Mouse (Mus musculus): ENCODE measurements around the gene Rp9. TPM values are rescaled to one million over a fixed set of nuclear protein-coding genes. Genes with fewer than 3 reads are reported as not detected.
"Not testable (repeated sequence)": the region's sequence is repeated elsewhere in the genome, so short reads cannot be mapped to it uniquely, and the experiment has no call there.

Gene Rp9
- polyA plus RNA-seq, 1 experiment from 2014 or later: 70.9 TPM

DNA sequence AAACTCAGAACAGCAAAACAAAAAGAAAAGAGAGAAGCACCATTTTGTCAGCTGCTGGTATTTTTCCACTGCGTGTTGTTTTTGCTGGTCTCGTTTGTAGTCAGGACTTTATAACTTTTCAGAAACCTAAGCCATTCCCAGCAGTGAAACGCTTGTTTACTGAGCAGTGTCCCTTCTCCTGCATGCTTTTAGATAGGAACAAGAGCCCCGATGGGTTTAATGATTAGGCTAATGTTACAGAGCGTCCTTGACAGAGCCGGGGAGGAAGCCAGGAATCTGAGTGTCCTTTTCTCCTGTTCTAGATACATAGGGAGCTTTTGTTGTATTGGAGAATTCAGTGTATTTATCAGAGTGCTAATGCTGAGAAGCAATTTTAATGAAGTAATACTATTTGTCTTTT lies 52.0 kb downstream of the Rp9 start:
- Histone ChIP-seq H3K9ac (no peak overlapping the region), H3K4me3 (replicated peaks) (no peak overlapping the region), H3K27me3 (no peaks in the 10 kb centered on the region), H3K9me3 (replicated peaks) (no peaks in the 10 kb centered on the region), H3K4me2 (replicated peaks) (no peak overlapping the region), H3K27ac (replicated peaks) (no peak overlapping the region), H3K36me3 (no peaks in the 10 kb centered on the region), H3K4me1 (no peaks in the 10 kb centered on the region)
- 43% methylated on average over 6 of the region's 6 CpGs for WGBS
- ATAC-seq (ENCODE audit: insufficient number of reproducible peaks, low FRiP score, low TSS enrichment, low read depth): no peak

DNA sequence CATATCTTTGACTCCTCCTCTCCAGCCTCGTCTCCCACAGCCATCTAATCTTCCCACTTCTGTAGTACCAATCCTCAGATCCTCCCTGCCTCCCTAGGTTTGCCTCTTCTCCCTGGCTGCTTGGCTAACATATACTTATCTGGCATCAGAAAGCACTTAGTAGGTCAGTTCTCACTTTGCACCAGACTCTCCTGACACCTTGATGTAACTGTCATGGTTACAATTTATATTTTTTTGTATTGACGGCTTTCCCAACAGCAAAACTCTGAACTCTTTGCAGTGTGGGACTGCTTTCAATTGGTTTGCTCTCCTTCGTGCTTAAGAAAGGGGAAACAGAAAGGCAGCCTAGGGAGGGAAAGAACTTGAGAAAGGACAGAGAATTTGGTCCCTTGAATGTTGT lies 53.4 kb downstream of the Rp9 start:
- Histone ChIP-seq H3K36me3 (no peaks in the 10 kb centered on the region), H3K9me3 (replicated peaks) (no peaks in the 10 kb centered on the region), H3K4me1 (0 out of 2 replicates have a peak, but pooled peaks cover 3% of the 10 kb centered on the region), H3K27me3 (no peaks in the 10 kb centered on the region), H3K4me2 (replicated peaks) (no peak overlapping the region), H3K9ac (no peak overlapping the region), H3K4me3 (replicated peaks) (no peak overlapping the region), H3K27ac (replicated peaks) (no peak overlapping the region)
- WGBS: 80% methylated on average over 3 of the region's 3 CpGs
- no peak for ATAC-seq (ENCODE audit: insufficient number of reproducible peaks, low FRiP score, low TSS enrichment, low read depth)

DNA sequence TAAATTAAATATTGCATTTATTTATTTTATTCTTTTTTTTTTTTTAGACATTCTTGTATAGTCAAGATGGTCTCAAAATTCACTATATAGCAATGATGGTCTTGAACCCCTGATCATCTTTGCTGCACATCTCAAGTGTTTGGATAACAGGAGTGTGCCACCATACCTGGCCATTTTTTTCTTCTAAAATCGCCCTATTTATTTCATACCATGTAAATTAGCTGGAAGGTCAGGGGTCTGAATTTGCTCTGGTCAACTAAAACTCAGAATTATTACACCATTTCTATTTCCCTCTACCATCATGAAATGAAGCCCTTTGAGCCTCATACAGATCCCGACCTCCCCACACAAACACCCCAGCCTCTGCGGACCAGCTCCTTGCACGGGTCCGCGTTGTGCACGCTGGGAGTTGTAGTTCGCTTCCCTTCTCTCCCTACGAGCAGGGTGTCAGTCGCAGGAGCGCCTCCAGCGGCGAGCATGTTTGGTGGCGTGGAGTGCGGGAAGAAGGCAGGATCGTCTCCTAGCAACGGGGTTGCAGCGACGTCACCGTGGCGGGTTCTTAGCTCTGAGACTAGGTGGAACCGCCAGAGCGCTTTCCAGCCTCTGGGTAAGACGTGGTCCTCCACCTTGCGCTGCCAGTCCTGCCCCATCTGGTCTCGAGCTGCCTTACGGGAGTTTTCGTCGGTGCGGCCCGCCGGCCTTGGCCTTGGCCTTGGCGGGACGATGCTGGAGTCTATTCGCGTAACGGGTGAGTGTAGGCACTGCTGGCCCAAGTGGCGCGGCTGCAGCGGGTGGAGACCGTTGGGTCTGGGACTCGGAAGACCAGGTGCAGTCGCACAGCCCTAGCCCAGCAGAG lies 58.3 kb downstream of the Rp9 start, which contains the start of gene 9530077C05Rik:
9530077C05Rik (plus strand) TSS at position 512 of the 856 bp plus-strand sequence.
- under 1% methylated on average over 43 of the region's 43 CpGs for whole genome bisulfite sequencing
- no peaks in the 10 kb centered on the region for H3K9me3 ChIP-seq (replicated peaks)
- no peak within 1 kb of the TSS for H3K27ac ChIP-seq (replicated peaks)
- 0 out of 2 replicates have a peak, but pooled peaks cover 3% of the 10 kb centered on the region for H3K4me1 ChIP-seq
- H3K27me3 ChIP-seq: no peaks in the 10 kb centered on the region
- no peaks in the 10 kb centered on the region for H3K36me3 ChIP-seq
- H3K9ac ChIP-seq: peak within 1 kb of the TSS; percentile 35
- ATAC-seq (ENCODE audit: insufficient number of reproducible peaks, low FRiP score, low TSS enrichment, low read depth): peak; percentile 98
- H3K4me2 ChIP-seq (replicated peaks): peak within 1 kb of the TSS; percentile 64
- peak within 1 kb of the TSS; percentile 51 for H3K4me3 ChIP-seq (replicated peaks)

DNA sequence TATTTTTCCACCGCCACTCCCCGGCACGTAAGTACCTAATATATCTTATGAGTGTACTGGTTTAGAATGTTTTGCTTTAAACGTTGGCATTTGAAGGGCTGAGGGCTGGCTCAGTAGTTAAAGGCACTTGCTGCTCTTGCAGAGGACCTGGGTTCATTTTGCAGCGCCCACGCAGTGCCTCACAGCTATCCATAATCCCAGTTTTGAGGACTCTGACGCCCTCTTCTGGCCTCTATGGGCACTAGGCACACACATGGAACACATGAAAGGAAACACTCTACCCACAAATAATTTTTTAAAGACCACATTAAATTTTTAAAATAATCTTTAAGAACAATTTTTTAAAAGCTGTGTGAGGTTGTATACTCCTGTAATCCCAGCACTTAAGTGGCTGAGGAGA lies 60.0 kb downstream of the Rp9 start:
- Histone ChIP-seq H3K4me1 (0 out of 2 replicates have a peak, but pooled peaks cover 3% of the 10 kb centered on the region), H3K9ac (no peak overlapping the region), H3K4me3 (replicated peaks) (no peak overlapping the region), H3K36me3 (no peaks in the 10 kb centered on the region), H3K4me2 (replicated peaks) (no peak overlapping the region), H3K27me3 (no peaks in the 10 kb centered on the region), H3K9me3 (replicated peaks) (no peaks in the 10 kb centered on the region), H3K27ac (replicated peaks) (no peak overlapping the region)
- 72% methylated on average over 7 of the region's 7 CpGs for WGBS
- no peak for ATAC-seq (ENCODE audit: insufficient number of reproducible peaks, low FRiP score, low TSS enrichment, low read depth)

DNA sequence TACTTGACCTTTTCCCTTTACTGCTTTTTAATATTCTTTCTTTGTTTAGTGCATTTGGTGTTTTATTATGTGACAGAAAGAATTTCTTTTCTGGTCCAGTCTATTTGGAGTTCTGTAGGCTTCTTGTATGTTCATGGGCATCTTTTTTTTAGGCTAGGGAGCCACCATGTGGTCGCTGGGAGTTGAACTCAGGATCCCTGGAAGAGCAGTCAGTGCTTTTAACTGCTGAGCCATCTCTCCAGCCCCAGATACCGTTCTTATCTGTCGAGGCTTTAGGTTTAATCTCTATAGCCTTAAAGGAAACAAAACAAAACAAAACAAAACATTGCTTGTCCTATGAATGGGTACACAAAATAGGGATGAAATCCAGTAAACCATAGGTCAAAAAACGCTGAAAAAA lies 61.2 kb downstream of the Rp9 start:
- not testable (repeated sequence) for H3K9me3 ChIP-seq (replicated peaks); H3K27ac ChIP-seq (replicated peaks); H3K4me2 ChIP-seq (replicated peaks); H3K36me3 ChIP-seq; H3K4me1 ChIP-seq; H3K4me3 ChIP-seq (replicated peaks); ATAC-seq (ENCODE audit: insufficient number of reproducible peaks, low FRiP score, low TSS enrichment, low read depth); H3K27me3 ChIP-seq; H3K9ac ChIP-seq
- 29% methylated on average over 4 of the region's 4 CpGs for WGBS

DNA sequence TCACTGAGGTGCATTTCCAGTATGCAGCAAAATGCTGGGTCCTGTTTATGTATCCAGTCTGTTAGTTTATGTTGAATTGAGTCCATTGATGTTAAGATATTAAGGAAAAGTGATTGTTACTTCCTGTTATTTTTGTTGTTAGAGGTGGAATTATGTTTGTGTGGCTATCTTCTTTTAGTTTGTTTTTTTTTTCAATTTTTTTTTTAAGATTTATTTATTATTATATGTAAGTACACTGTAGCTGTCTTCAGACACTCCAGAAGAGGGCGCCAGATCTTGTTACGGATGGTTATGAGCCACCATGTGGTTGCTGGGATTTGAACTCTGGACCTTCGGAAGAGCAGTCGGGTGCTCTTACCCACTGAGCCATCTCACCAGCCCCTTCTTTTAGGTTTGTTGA lies 61.9 kb downstream of the Rp9 start:
- not testable (repeated sequence) for H3K9me3 ChIP-seq (replicated peaks); H3K36me3 ChIP-seq; H3K4me1 ChIP-seq; H3K27me3 ChIP-seq; H3K4me2 ChIP-seq (replicated peaks); H3K9ac ChIP-seq; H3K27ac ChIP-seq (replicated peaks); H3K4me3 ChIP-seq (replicated peaks); ATAC-seq (ENCODE audit: insufficient number of reproducible peaks, low FRiP score, low TSS enrichment, low read depth)
- WGBS: 86% methylated on average over 4 of the region's 4 CpGs

DNA sequence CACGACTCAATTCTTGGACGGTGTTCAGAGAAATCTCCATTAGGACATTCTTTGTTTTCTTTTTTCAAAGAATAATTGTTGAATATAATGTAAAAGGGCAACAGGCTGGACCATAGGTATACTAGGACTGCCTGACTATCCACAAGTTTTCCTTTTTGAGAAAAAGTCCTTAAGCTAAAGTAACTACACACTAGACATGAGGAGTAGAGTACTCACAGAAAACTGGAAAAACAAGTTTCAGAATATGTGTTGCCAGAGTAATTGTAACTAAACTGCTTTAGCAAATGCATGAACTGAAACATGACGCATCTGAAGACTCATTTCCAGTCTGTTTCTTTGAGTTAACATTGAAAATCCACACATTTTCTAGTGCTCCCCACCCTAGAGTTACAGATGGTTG lies 64.1 kb downstream of the Rp9 start:
- 0 out of 2 replicates have a peak overlapping the region, but pooled peaks have one; percentile 39 for H3K27ac ChIP-seq (replicated peaks)
- no peak overlapping the region for H3K4me3 ChIP-seq (replicated peaks)
- no peaks in the 10 kb centered on the region for H3K36me3 ChIP-seq
- ATAC-seq (ENCODE audit: insufficient number of reproducible peaks, low FRiP score, low TSS enrichment, low read depth): no peak
- no peaks in the 10 kb centered on the region for H3K4me1 ChIP-seq
- no peaks in the 10 kb centered on the region for H3K9me3 ChIP-seq (replicated peaks)
- WGBS: 66% methylated on average over 3 of the region's 3 CpGs
- no peak overlapping the region for H3K4me2 ChIP-seq (replicated peaks)
- H3K27me3 ChIP-seq: no peaks in the 10 kb centered on the region
- no peak overlapping the region for H3K9ac ChIP-seq

DNA sequence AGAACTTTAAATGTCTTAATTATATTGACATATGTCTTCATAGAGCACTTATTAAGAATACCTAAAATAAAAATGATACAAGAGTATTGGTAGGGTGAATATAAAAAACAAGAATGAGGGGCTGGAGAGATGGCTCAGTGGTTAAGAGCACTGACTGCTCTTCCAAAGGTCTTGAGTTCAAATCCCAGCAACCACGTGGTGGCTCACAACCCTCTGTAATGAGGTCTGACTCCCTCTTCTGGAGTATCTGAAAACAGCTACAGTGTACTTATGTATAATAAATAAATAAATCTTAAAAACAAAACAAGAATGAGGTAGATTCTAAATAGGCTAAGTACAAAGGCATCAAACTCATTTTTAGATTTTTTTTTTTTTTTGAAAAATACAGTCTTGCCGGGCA lies 66.0 kb downstream of the Rp9 start:
- H3K4me2 ChIP-seq (replicated peaks); H3K27ac ChIP-seq (replicated peaks); ATAC-seq (ENCODE audit: insufficient number of reproducible peaks, low FRiP score, low TSS enrichment, low read depth); H3K4me1 ChIP-seq; H3K27me3 ChIP-seq; H3K9me3 ChIP-seq (replicated peaks); H3K4me3 ChIP-seq (replicated peaks); H3K9ac ChIP-seq; H3K36me3 ChIP-seq: not testable (repeated sequence)
- 64% methylated on average over 2 of the region's 2 CpGs for WGBS

DNA sequence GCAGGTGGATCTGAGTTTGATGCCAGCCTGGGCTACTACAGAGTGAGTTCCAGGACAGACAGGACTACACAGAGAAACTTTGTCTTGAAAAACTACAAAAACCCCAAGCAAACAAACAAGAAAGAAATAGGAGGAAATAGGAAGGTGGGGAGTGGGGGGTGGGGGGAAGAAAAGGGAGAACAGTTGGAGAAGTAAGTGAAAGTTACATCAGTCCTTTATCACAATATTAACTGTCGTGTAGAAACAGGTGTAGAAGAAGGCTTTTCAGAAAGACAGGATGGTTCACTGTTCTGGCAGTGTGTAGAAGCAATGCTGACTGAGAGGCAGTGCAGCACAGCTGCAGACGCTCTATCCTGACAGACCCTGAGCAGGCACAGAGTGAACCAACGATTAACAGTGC lies 66.6 kb downstream of the Rp9 start:
- no peaks in the 10 kb centered on the region for H3K9me3 ChIP-seq (replicated peaks)
- no peaks in the 10 kb centered on the region for H3K4me1 ChIP-seq
- no peak overlapping the region for H3K4me2 ChIP-seq (replicated peaks)
- WGBS: 80% methylated on average over 3 of the region's 3 CpGs
- H3K9ac ChIP-seq: no peak overlapping the region
- H3K27ac ChIP-seq (replicated peaks): no peak overlapping the region
- H3K4me3 ChIP-seq (replicated peaks): no peak overlapping the region
- ATAC-seq (ENCODE audit: insufficient number of reproducible peaks, low FRiP score, low TSS enrichment, low read depth): no peak
- no peaks in the 10 kb centered on the region for H3K36me3 ChIP-seq
- H3K27me3 ChIP-seq: no peaks in the 10 kb centered on the region

DNA sequence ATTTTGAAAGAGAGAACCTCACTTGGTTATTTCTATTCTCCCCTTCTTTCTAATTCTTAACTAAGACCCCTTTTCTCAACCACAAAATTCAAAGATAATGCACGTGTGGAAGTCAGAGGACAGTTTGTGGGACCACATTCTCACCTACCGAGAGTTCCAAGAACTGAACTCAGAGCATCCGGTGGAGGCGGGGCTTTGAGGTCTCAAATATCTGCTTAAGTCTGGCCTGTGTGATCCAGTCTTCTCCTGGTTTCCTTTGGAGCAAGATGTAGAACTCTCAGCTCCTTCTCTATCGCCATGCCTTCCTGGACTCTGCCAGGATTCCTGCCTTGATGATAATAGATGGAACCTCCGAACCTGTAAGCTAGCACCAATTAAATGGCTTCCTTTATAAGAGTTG lies 67.5 kb downstream of the Rp9 start:
- Histone ChIP-seq H3K9ac (no peak overlapping the region), H3K4me2 (replicated peaks) (no peak overlapping the region), H3K27me3 (no peaks in the 10 kb centered on the region), H3K9me3 (replicated peaks) (no peaks in the 10 kb centered on the region), H3K4me3 (replicated peaks) (no peak overlapping the region), H3K27ac (replicated peaks) (no peak overlapping the region), H3K4me1 (no peaks in the 10 kb centered on the region), H3K36me3 (no peaks in the 10 kb centered on the region)
- WGBS: 82% methylated on average over 6 of the region's 6 CpGs
- no peak for ATAC-seq (ENCODE audit: insufficient number of reproducible peaks, low FRiP score, low TSS enrichment, low read depth)

DNA sequence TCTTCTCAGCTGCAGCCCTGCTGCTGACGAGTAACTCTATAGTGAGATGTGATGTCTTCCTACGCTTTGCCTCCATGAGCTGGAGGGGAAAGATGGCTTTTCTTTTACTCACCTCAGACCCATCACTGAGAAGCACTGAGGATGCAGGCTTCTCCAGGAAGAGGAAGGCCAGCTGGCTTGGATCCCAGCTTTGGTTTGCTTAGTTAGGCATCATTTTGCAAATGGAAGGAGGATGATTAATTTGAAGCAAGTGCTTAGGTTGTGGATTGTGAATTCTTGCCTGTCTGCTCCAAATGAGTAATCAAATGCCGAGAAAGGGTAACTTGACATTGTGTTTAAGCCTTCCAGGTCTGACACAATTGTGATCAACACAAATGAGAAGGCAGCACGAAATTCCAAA lies 70.5 kb downstream of the Rp9 start:
- Histone ChIP-seq H3K9me3 (replicated peaks) (no peaks in the 10 kb centered on the region), H3K9ac (no peak overlapping the region), H3K27me3 (no peaks in the 10 kb centered on the region), H3K27ac (replicated peaks) (no peak overlapping the region), H3K4me1 (no peaks in the 10 kb centered on the region), H3K36me3 (no peaks in the 10 kb centered on the region), H3K4me3 (replicated peaks) (no peak overlapping the region), H3K4me2 (replicated peaks) (no peak overlapping the region)
- 75% methylated on average over 4 of the region's 4 CpGs for WGBS
- no peak for ATAC-seq (ENCODE audit: insufficient number of reproducible peaks, low FRiP score, low TSS enrichment, low read depth)

DNA sequence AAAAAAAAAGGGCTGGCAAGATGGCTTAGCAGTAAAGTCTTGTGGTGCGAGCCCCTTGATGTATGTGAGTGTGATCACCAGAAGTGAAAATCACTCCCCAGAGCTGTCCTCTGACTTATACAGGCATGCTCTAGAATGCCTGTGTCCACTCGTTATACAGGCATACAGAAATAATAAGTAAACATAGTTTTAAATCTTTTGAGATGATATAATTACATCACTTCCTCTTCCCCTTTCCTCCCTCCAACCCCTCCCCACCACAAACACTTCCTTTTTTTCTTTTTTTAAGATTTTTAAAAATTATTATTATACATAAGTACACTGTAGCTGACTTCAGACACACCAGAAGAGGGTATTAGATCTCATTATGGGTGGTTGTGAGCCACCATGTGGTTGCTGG lies 74.8 kb downstream of the Rp9 start:
- Histone ChIP-seq H3K27me3 (no peaks in the 10 kb centered on the region), H3K9ac (no peak overlapping the region), H3K4me2 (replicated peaks) (no peak overlapping the region), H3K9me3 (replicated peaks) (no peaks in the 10 kb centered on the region), H3K27ac (replicated peaks) (no peak overlapping the region), H3K4me1 (no peaks in the 10 kb centered on the region), H3K4me3 (replicated peaks) (no peak overlapping the region), H3K36me3 (no peaks in the 10 kb centered on the region)
- ATAC-seq (ENCODE audit: insufficient number of reproducible peaks, low FRiP score, low TSS enrichment, low read depth): no peak
- WGBS: 87% methylated on average over 2 of the region's 2 CpGs
